17 mouse cellular contexts compared by ENCODE assay signal in genomic region chr10:80273847-80274246, GRCm38 (mm10). TPM values are rescaled to one million over a fixed set of nuclear protein-coding genes. Genes with fewer than 3 reads are reported as not detected.
DNase-seq lines count a peak whose midpoint lies in the region; ATAC-seq and TF ChIP-seq lines count a peak whose summit lies in the region.
"Had no signal": no experiment of that assay in that cellular context is flagged by ENCODE, and none has a peak within 500 bp of the region (broad histone marks: within the 10 kb centered on the region; RNA-seq: fewer than 3 reads in every experiment).

No protein-coding gene starts in this region.

- H3K36me3 ChIP-seq in heart, embryonic 11.5 days (ENCODE audit: control insufficient read depth, insufficient read depth, low read length) = peaks cover 33% of the 10 kb centered on the region
- peaks cover 19% of the 10 kb centered on the region; the same call in 1 of the 2 replicates for H3K36me3 ChIP-seq in liver, adult 2 months (ENCODE audit: control insufficient read depth, insufficient read depth, low read length)
- H3K36me3 ChIP-seq in E14TG2a.4 (ENCODE audit: insufficient read depth, low read length) = peaks cover 98% of the 10 kb centered on the region
- peaks cover 51% of the 10 kb centered on the region for H3K36me3 ChIP-seq in liver, embryonic 16.5 days (ENCODE audit: control insufficient read depth, insufficient read depth)

- no peak for DNase-seq in heart, postnatal 4 days
- DNase-seq in liver, adult 2 months (ENCODE audit: extremely low read depth, low read depth, low spot score) = no peak
- DNase-seq in liver = no peak
- DNase-seq in B cell, adult 2 months = no peak
- DNase-seq: adrenal gland, postnatal 36 days; cerebellum, adult 9-10 months; gastrocnemius, postnatal 10 days; kidney, adult 2 months; kidney, postnatal 36 days; retina, postnatal 1 day; thymus, postnatal 36 days had no signal

- no peaks in the 10 kb centered on the region for H3K9me3 ChIP-seq in heart, embryonic 11.5 days (replicated peaks; ENCODE audit: control insufficient read depth, low read length)
- no peaks in the 10 kb centered on the region for H3K9me3 ChIP-seq in E14TG2a.4 (ENCODE audit: low read length)
- no peaks in the 10 kb centered on the region for H3K9me3 ChIP-seq in liver, embryonic 16.5 days (replicated peaks; ENCODE audit: control insufficient read depth, low read length)
- H3K9me3 ChIP-seq: heart, embryonic 10.5 days had no signal

- H3K4me1 ChIP-seq in heart, embryonic 11.5 days (ENCODE audit: control insufficient read depth, insufficient read depth, low read length) = peaks cover 23% of the 10 kb centered on the region
- H3K4me1 ChIP-seq in liver, adult 2 months (ENCODE audit: control insufficient read depth, insufficient read depth, low read length) = peaks cover 52% of the 10 kb centered on the region
- H3K4me1 ChIP-seq in E14TG2a.4 (replicated peaks; ENCODE audit: low read depth, low read length) = peaks cover 93% of the 10 kb centered on the region
- H3K4me1 ChIP-seq in liver, embryonic 16.5 days (ENCODE audit: control insufficient read depth, low read depth, low read length) = peaks cover 45% of the 10 kb centered on the region

- peaks cover 24% of the 10 kb centered on the region for H3K79me2 ChIP-seq in liver, adult 2 months (ENCODE audit: control insufficient read depth, insufficient read depth, low read length)

- WGBS in heart, embryonic 11.5 days (ENCODE audit: insufficient replicate concordance) = 81% methylated on average over 3 of the region's 3 CpGs
- 81% methylated on average over 3 of the region's 3 CpGs for WGBS in liver, adult 2 months
- 74% methylated on average over 3 of the region's 3 CpGs for WGBS in liver, embryonic 16.5 days (ENCODE audit: insufficient replicate concordance)

- no peaks in the 10 kb centered on the region for H3K27me3 ChIP-seq in heart, embryonic 11.5 days (ENCODE audit: control insufficient read depth, insufficient read depth, low read length)
- no peaks in the 10 kb centered on the region for H3K27me3 ChIP-seq in liver, adult 2 months (ENCODE audit: control insufficient read depth, insufficient read depth, low read length)
- H3K27me3 ChIP-seq in E14TG2a.4 (ENCODE audit: insufficient read depth, low read length) = no peaks in the 10 kb centered on the region
- H3K27me3 ChIP-seq in liver, embryonic 16.5 days (ENCODE audit: control insufficient read depth, insufficient read depth, low read depth, low read length) = no peaks in the 10 kb centered on the region

- H3K9ac ChIP-seq in heart, embryonic 11.5 days (ENCODE audit: low read depth, low read length) = 0 out of 2 replicates have a peak overlapping the region, but pooled peaks have one; percentile 10
- H3K9ac ChIP-seq in liver, adult 2 months (ENCODE audit: low read depth, low read length) = peak overlapping the region; percentile 3; the same call in 1 of the 2 replicates
- H3K9ac ChIP-seq in liver, embryonic 16.5 days (ENCODE audit: low read depth, low read length) = 0 out of 2 replicates have a peak overlapping the region, but pooled peaks have one; percentile 10

- ATAC-seq in heart, embryonic 11.5 days (replicated peaks; ENCODE audit: insufficient number of reproducible peaks, low FRiP score, low TSS enrichment) = no peak
- ATAC-seq in liver, embryonic 16.5 days (ENCODE audit: low read depth) = no peak
- ATAC-seq: midbrain, embryonic 16.5 days had no signal

- no peak overlapping the region for H3K27ac ChIP-seq in heart, embryonic 11.5 days (ENCODE audit: low read depth, low read length)
- peak overlapping the region; percentile 3; the same call in 1 of the 2 replicates for H3K27ac ChIP-seq in liver, adult 2 months (replicated peaks; ENCODE audit: insufficient read depth, low read depth, low read length)
- no peak overlapping the region for H3K27ac ChIP-seq in liver, embryonic 16.5 days (ENCODE audit: low read length)
- H3K27ac ChIP-seq: heart, embryonic 10.5 days had no signal

- TF ChIP-seq CTCF in liver, adult 2 months (IDR thresholded peaks at IDR 0.05; ENCODE audit: low read depth, low read length) = no peak
- no peak for TF ChIP-seq CTCF in E14TG2a.4 (conservative IDR thresholded peaks at IDR 0.05; ENCODE audit: low read length)

- H3K4me2 ChIP-seq in heart, embryonic 11.5 days = no peak overlapping the region
- H3K4me2 ChIP-seq in liver, embryonic 16.5 days (ENCODE audit: low read depth, low read length) = no peak overlapping the region

- no peak overlapping the region for H3K4me3 ChIP-seq in heart, embryonic 11.5 days (ENCODE audit: low read depth, low read length)
- no peak overlapping the region for H3K4me3 ChIP-seq in liver, adult 2 months (ENCODE audit: insufficient read depth, low read depth, low read length)
- peak overlapping the region; percentile 27; the same call in 1 of the 2 replicates for H3K4me3 ChIP-seq in E14TG2a.4 (replicated peaks; ENCODE audit: low read length)
- no peak overlapping the region for H3K4me3 ChIP-seq in liver, embryonic 16.5 days (ENCODE audit: low read depth, low read length)
- H3K4me3 ChIP-seq: heart, embryonic 10.5 days had no signal

- no peak for TF ChIP-seq POLR2A in liver, adult 2 months (IDR thresholded peaks at IDR 0.05; ENCODE audit: extremely low read depth, insufficient read depth, low read length)

RNA-seq across cellular contexts. Expression of gene Dazap1, which starts 12.6 kb away (rescaled TPM):
- polyA plus RNA-seq in heart, embryonic 11.5 days (2014; fragmentation: Nextera tagmentation; extraction: Ambion mirVana) = 28.4 and 29.9 TPM in 2 replicates
- 100 to 1,000 TPM; 131 to 140 TPM for total RNA-seq in heart, postnatal 4 days (2021)
- total RNA-seq in liver, adult 2 months (2014; rRNA removed) = 38.0 and 39.9 TPM in 2 replicates
- polyA plus RNA-seq in liver, adult 2 months (2012; rRNA removed) = 39.9 and 43.5 TPM in 2 replicates
- polyA plus RNA-seq in liver, embryonic 16.5 days (2015; fragmentation: Nextera tagmentation; extraction: Ambion mirVana) = 21.1 and 21.3 TPM in 2 replicates

RNA-seq across cellular contexts. Expression of gene Gamt, which starts 13.0 kb away (rescaled TPM):
- polyA plus RNA-seq in heart, embryonic 11.5 days (2014; fragmentation: Nextera tagmentation; extraction: Ambion mirVana) = 57.2 and 59.0 TPM in 2 replicates
- 10 to 100 TPM; 18.5 to 23.4 TPM for total RNA-seq in heart, postnatal 4 days (2021)
- total RNA-seq in liver, adult 2 months (2014; rRNA removed) = 241 and 277 TPM in 2 replicates
- polyA plus RNA-seq in liver, adult 2 months (2012; rRNA removed) = 670 and 715 TPM in 2 replicates
- 138 and 166 TPM in 2 replicates for polyA plus RNA-seq in liver, embryonic 16.5 days (2015; fragmentation: Nextera tagmentation; extraction: Ambion mirVana)

RNA-seq across cellular contexts. Expression of gene Rps15, which starts 18.4 kb away (rescaled TPM):
- 702 and 828 TPM in 2 replicates for polyA plus RNA-seq in heart, embryonic 11.5 days (2014; fragmentation: Nextera tagmentation; extraction: Ambion mirVana)
- 1,000 to 10,000 TPM in 1 of 2 experiments, 100 to 1,000 TPM in 1; 949 to 1,003 TPM for total RNA-seq in heart, postnatal 4 days (2021)
- 510 and 571 TPM in 2 replicates for total RNA-seq in liver, adult 2 months (2014; rRNA removed)
- 686 and 1,012 TPM in 2 replicates for polyA plus RNA-seq in liver, adult 2 months (2012; rRNA removed)
- polyA plus RNA-seq in liver, embryonic 16.5 days (2015; fragmentation: Nextera tagmentation; extraction: Ambion mirVana) = 460 and 501 TPM in 2 replicates

RNA-seq across cellular contexts. Expression of gene Apc2, which starts 21.9 kb away (rescaled TPM):
- 0.55 and 0.69 TPM in 2 replicates for polyA plus RNA-seq in heart, embryonic 11.5 days (2014; fragmentation: Nextera tagmentation; extraction: Ambion mirVana)
- 1 to 10 TPM; 6.0 to 6.2 TPM for total RNA-seq in heart, postnatal 4 days (2021)
- 0.09 and 0.20 TPM in 2 replicates for total RNA-seq in liver, adult 2 months (2014; rRNA removed)
- 0.19 and 0.20 TPM in 2 replicates for polyA plus RNA-seq in liver, adult 2 months (2012; rRNA removed)
- 0.12 and 0.23 TPM in 2 replicates for polyA plus RNA-seq in liver, embryonic 16.5 days (2015; fragmentation: Nextera tagmentation; extraction: Ambion mirVana)
- total RNA-seq: megakaryocyte-erythroid progenitor cell, adult 5-6 weeks had no signal

RNA-seq across cellular contexts. Expression of gene Ndufs7, which starts 24.9 kb away (rescaled TPM):
- 499 and 501 TPM in 2 replicates for polyA plus RNA-seq in heart, embryonic 11.5 days (2014; fragmentation: Nextera tagmentation; extraction: Ambion mirVana)
- 100 to 1,000 TPM; 480 to 520 TPM for total RNA-seq in heart, postnatal 4 days (2021)
- total RNA-seq in liver, adult 2 months (2014; rRNA removed) = 165 and 186 TPM in 2 replicates
- polyA plus RNA-seq in liver, adult 2 months (2012; rRNA removed) = 551 and 560 TPM in 2 replicates
- polyA plus RNA-seq in liver, embryonic 16.5 days (2015; fragmentation: Nextera tagmentation; extraction: Ambion mirVana) = 220 and 223 TPM in 2 replicates
